Mouse (Mus musculus): ENCODE results near the gene Bricd5. TPM values are rescaled to one million over a fixed set of nuclear protein-coding genes. Genes with fewer than 3 reads are reported as not detected.

Gene Bricd5
- polyA plus RNA-seq, 1 experiment from 2014 or later, result 0.68 TPM

Other genes starting within 250 kb of the Bricd5 start
- 7.0 and 11.1 TPM in 2 replicates for gene Ccnf, start 222.4 kb upstream of the Bricd5 start, polyA plus RNA-seq (2014; fragmentation: Nextera tagmentation; extraction: Ambion mirVana)
- 0.68 and 0.87 TPM in 2 replicates for gene Abca17, start 122.8 kb upstream of the Bricd5 start, polyA plus RNA-seq (2014; fragmentation: Nextera tagmentation; extraction: Ambion mirVana)
- 33.0 and 37.1 TPM in 2 replicates for gene Abca3, start 121.9 kb upstream of the Bricd5 start, polyA plus RNA-seq (2014; fragmentation: Nextera tagmentation; extraction: Ambion mirVana)
- 285 and 287 TPM in 2 replicates for gene Rnps1, start 59.3 kb upstream of the Bricd5 start, polyA plus RNA-seq (2014; fragmentation: Nextera tagmentation; extraction: Ambion mirVana)
- 44.2 and 49.9 TPM in 2 replicates for gene Eci1, start 47.2 kb upstream of the Bricd5 start, polyA plus RNA-seq (2014; fragmentation: Nextera tagmentation; extraction: Ambion mirVana)
- gene Dnase1l2, start 30.8 kb upstream of the Bricd5 start, polyA plus RNA-seq (2014; fragmentation: Nextera tagmentation; extraction: Ambion mirVana), result 6.5 and 7.5 TPM in 2 replicates
- gene E4f1, start 3.6 kb upstream of the Bricd5 start, polyA plus RNA-seq (2014; fragmentation: Nextera tagmentation; extraction: Ambion mirVana), result 34.6 and 36.9 TPM in 2 replicates
- 73.3 and 75.4 TPM in 2 replicates for gene Pgp, start 3.5 kb upstream of the Bricd5 start, polyA plus RNA-seq (2014; fragmentation: Nextera tagmentation; extraction: Ambion mirVana)
- gene Mlst8, start 5.2 kb downstream of the Bricd5 start, polyA plus RNA-seq (2014; fragmentation: Nextera tagmentation; extraction: Ambion mirVana), result 36.2 and 38.0 TPM in 2 replicates
- gene Caskin1, start 14.7 kb downstream of the Bricd5 start, polyA plus RNA-seq (2014; fragmentation: Nextera tagmentation; extraction: Ambion mirVana), result 44.9 and 52.2 TPM in 2 replicates
- gene Traf7, start 54.1 kb downstream of the Bricd5 start, polyA plus RNA-seq (2014; fragmentation: Nextera tagmentation; extraction: Ambion mirVana), result 74.2 and 76.6 TPM in 2 replicates
- 1.8 and 5.7 TPM in 2 replicates for gene Rab26, start 60.3 kb downstream of the Bricd5 start, polyA plus RNA-seq (2014; fragmentation: Nextera tagmentation; extraction: Ambion mirVana)
- 30.8 and 37.5 TPM in 2 replicates for gene Pkd1, start 76.0 kb downstream of the Bricd5 start, polyA plus RNA-seq (2014; fragmentation: Nextera tagmentation; extraction: Ambion mirVana)
- gene Tsc2, start 158.7 kb downstream of the Bricd5 start, polyA plus RNA-seq (2014; fragmentation: Nextera tagmentation; extraction: Ambion mirVana), result 74.7 and 87.7 TPM in 2 replicates
- 6.8 and 7.3 TPM in 2 replicates for gene Nthl1, start 158.8 kb downstream of the Bricd5 start, polyA plus RNA-seq (2014; fragmentation: Nextera tagmentation; extraction: Ambion mirVana)
- 49.3 and 52.6 TPM in 2 replicates for gene Slc9a3r2, start 176.4 kb downstream of the Bricd5 start, polyA plus RNA-seq (2014; fragmentation: Nextera tagmentation; extraction: Ambion mirVana)
- gene Npw, start 184.6 kb downstream of the Bricd5 start, polyA plus RNA-seq (2014; fragmentation: Nextera tagmentation; extraction: Ambion mirVana), result not detected in 2 replicates
- gene Zfp598, start 195.8 kb downstream of the Bricd5 start, polyA plus RNA-seq (2014; fragmentation: Nextera tagmentation; extraction: Ambion mirVana), result 22.6 and 24.5 TPM in 2 replicates
- gene Syngr3, start 216.1 kb downstream of the Bricd5 start, polyA plus RNA-seq (2014; fragmentation: Nextera tagmentation; extraction: Ambion mirVana), result 154 and 196 TPM in 2 replicates
- 37.0 and 40.1 TPM in 2 replicates for gene Gfer, start 222.3 kb downstream of the Bricd5 start, polyA plus RNA-seq (2014; fragmentation: Nextera tagmentation; extraction: Ambion mirVana)
- gene Noxo1, start 222.3 kb downstream of the Bricd5 start, polyA plus RNA-seq (2014; fragmentation: Nextera tagmentation; extraction: Ambion mirVana), result 1.3 and 3.3 TPM in 2 replicates
- 59.9 and 70.1 TPM in 2 replicates for gene Tbl3, start 233.8 kb downstream of the Bricd5 start, polyA plus RNA-seq (2014; fragmentation: Nextera tagmentation; extraction: Ambion mirVana)
- not detected in 2 replicates for gene Rnf151, start 244.2 kb downstream of the Bricd5 start, polyA plus RNA-seq (2014; fragmentation: Nextera tagmentation; extraction: Ambion mirVana)
- gene Rps2, start 244.2 kb downstream of the Bricd5 start, polyA plus RNA-seq (2014; fragmentation: Nextera tagmentation; extraction: Ambion mirVana), result 742 and 744 TPM in 2 replicates